In genomic region chrX:75796583-75796982, GRCm38 (mm10) we compare ENCODE assay signal across 8 mouse cellular contexts.
DNase-seq lines count a peak whose midpoint lies in the region.

No protein-coding gene starts in this region.

- intact Hi-C loops in heart, postnatal 36 days (cut with DNase I): loop anchor here (1.0 to 10.0 kb wide), 3 partner anchors 218 to 528 kb away; no protein-coding TSS in a partner anchor

- peak; percentile 41 for DNase-seq in adrenal gland, postnatal 10 days
- no peak for DNase-seq in adrenal gland, adult 2 months
- peak; percentile 23 to 58 for DNase-seq in left cerebral cortex, adult 18-20 months (ENCODE audit: low spot score in 2 of 2)
- DNase-seq in left cerebral cortex, adult 8-10 months (ENCODE audit: low spot score in 2 of 2): no peak
- DNase-seq in ZHBTc4 (ENCODE audit: low read depth, low spot score): peak; percentile 48
- peak; percentile 8 to 17 for DNase-seq in heart, postnatal 36 days
- DNase-seq in mesoderm, embryonic 11.5 days (ENCODE audit: low read depth, low spot score): peak; percentile 44
- DNase-seq in urinary bladder, postnatal 36 days (ENCODE audit: low spot score in 2 of 2): no peak

Comparison
In these comparisons a context has a peak if more than half of its experiments do, and no peak if none do; other contexts are left out.
1. DNase-seq: peak in adrenal gland, postnatal 10 days (single experiment), left cerebral cortex, adult 18-20 months (2 of 2), ZHBTc4 (single experiment), heart, postnatal 36 days (2 of 2) and mesoderm, embryonic 11.5 days (single experiment); none in adrenal gland, adult 2 months (single experiment), left cerebral cortex, adult 8-10 months (0 of 2) and urinary bladder, postnatal 36 days (0 of 2).